Mouse (Mus musculus): ENCODE results near the gene Prdm1.

The Prdm1 gene

DNA sequence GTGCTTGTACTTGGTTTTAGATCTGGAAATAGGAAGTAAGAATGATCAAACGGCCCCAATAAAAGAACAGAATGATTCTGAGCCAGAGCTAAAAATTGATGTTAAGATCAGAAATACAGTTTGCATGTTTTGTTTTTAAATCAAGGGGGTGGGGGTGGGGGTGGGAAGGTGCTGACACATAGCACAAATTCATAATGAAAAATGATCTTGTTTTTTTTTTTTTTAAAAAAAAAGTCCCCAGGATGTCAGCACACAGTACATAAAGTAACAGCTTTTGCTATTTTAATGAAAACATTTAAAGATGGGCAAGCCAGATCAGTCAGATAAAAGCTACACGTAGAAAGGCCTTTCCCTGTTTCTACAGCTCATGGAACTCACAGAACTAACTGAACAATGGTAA is 74.2 kb downstream of the Prdm1 start:
- DNase-seq = no peak

DNA sequence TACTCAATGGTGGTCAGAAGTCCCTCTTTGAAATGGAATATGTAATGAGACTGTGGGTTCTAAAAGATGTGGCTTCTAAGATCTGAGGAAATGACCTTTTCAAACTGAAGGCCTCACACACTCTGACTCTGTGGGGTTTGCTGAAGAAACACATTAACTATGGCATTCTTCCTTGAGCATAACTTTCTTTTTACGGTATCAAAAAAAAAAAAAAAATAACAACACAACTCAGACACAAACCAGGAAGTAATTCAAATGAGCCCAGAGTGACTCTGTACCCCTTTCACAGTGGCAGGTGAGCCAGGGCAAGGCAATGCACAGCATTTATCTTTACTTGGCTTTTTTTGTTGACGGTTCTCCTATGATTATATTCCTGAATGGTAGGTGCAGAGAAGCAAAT is 77.5 kb downstream of the Prdm1 start:
- no peak for DNase-seq

DNA sequence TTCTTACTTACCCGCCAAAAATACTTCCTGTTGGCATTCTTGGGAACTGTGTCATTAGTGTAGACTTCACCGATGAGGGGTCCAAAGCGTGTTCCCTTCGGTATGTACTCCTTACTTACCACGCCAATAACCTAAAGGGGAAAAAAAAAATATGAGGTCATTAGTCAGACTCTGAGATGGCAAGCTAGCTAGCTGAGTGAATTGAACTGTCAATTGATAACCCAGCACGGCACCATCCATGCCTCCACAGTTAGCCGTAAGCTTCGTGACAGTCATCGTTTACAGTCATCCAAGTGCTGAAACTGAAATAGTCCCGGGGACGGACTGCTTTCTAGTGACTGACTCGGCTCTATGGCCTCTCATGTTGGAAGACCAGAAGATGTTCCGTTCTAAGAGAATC is 78.2 kb downstream of the Prdm1 start:
- DNase-seq = no peak

DNA sequence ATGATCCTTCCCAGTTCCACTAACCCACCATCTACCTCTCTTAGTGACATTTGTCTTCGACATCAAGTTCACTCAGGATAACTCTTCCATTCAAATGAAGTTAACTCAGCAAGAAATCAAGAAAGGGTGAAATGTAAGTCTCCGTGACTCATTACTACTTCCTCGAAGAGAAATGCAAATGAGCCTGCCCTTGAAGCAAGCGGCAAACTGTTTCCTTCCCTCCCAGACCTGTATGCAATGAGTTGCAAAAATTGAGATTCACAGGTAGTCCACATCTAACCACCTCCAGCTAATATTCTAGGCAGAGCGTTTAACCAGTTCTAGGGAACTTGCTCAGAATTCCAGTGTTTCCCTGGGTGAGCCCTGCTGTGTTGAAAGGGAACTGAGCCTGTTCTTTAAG is 78.6 kb downstream of the Prdm1 start:
- no peak for DNase-seq

DNA sequence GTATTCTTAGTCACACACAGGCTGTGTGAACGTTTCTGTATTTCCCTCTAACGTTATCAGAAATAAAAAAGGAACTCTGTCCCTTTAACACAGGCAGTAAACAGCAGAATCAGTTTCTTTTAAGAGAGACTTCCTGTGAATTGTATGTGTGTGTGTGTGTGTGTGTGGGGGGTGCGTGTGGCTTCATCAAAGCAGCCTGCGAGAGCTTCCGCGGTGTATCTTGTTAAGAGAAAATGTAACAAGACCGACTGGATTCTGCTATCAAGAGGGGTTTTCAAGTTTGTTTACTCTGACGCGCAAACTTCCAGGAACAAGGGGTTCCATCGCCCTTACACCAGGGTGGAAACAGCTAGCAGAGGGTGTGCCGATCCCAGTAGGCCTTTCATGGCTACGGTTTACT is 80.1 kb downstream of the Prdm1 start:
- DNase-seq = no peak

DNA sequence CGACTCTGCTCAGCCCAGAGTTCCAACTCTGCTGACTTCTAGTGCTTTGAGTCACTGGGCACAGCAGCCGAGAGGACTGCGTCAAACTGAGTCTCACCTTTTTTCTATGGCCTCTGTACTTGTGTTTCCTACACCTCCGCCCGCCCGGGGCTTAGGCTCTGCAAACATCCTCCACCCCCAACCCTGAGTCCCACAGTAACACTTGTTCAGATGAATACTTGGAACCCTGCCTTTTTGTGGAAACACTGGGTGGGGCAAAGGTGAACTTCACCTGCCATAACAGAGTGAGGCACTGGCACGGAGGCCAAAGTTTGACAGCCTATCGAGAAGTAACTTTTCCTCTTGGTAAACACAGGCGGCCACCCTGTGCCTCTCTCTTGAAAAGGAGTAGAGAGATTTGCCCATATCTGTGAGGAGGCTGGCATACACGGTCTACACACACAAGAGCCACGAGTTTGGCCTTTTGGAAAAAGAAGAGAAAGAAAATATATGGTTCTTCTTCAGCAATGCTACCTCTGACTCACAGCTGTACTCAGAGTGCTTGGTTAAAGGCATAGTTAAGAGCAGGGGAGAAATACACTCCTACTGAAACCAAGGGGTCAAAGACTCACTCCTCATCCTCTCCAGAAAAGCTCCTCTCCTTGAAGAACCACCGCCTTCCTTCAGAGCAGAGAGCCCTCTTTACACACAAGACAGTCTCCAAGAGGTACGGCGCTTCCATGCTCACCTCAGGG is 80.7 kb downstream of the Prdm1 start:
- peak; percentile 51 for DNase-seq

DNA sequence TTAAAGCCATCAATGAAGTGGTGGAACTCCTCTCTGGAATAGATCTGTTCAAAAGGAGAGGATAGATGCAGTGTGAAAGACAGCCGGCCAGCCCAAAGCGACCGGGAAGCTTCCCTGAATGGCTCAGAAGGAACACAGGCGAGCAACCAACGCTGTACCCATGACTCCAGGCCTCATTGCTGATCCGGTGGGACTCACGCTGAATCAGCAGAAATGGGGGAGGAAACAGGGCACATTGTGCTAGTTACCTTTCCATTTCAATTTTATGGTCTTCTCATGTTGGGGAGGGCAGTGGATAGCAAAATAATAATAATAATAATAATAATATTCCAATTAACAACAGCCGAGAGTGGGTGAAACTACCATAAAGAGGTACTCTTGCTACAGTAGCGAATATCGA is 81.3 kb downstream of the Prdm1 start:
- no peak for DNase-seq

DNA sequence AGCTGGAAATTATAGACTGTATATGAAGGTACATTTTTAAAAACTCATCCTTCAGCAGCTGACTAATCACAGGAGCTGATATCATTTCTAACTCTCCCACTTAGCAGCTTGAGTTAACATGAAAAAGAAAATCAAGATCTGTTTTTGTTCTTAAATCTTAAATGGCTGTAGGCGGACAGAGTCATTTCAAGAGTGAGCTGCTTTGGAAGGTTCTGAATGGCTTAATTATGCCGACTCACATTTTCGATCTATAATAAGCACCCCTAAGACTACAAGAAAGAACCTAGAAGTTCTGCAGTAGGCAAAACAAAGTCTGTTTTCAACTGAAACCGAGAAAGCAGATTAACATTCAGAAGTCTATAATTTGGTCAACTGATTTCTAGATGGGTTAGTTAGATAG is 83.9 kb downstream of the Prdm1 start:
- DNase-seq = no peak

DNA sequence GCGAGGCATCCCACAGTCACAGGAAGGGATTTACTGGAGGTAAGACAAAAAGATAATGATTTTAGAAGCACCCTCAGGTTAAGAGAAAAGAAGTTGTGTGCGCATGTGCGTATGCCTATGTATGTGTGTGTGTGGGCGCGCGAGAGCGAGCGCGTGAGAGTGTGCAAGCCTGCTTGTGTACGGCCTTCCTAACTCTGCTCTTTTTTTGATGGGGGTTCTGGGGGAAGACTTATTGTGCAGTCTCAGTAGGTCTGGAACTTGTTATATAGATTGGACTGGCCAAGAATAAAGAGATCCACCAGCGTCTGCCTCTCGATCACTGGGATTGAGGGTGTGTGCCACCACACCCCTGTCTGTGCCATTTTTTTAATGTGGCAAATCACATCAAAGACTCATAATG is 84.6 kb downstream of the Prdm1 start:
- no peak for DNase-seq

DNA sequence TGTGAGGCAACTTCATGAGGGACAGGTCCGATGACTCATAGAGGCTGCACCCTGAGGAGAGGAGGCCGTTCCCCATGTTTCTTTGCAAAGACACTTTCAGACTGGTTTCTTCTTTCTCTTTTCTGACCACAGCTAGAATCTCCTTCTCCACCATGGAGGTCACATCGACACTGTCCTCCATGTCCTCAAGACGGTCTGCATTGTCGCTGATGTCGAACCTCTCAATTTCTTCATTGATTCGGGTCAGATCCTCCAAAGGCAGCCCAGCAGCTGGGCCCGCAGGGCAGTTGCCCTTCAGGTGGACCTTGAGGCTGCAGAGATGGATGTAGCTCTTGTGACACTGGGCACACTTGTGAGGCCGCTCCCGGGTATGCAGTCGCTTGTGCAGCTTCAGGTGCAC is 88.6 kb downstream of the Prdm1 start:
- no peak for DNase-seq

DNA sequence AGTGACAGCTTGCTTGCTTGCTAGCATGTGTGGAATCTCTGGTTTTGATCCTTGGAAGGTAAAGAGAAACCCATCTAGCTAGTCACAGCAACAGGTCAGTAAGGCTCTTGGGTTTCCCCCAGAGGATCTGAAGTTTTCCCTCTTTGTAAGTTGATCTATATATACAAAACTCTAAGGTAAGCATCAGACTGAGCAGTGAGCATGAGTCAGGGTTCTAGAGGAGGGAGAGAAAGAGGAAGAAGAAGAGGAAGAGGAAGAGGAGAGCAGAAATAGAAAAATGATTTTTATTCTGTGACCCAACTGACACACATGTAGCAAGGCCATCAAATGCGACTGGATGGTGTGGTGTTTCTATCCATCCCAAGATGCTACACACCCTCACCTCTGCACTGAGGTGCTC is 90.7 kb downstream of the Prdm1 start:
- DNase-seq = no peak

DNA sequence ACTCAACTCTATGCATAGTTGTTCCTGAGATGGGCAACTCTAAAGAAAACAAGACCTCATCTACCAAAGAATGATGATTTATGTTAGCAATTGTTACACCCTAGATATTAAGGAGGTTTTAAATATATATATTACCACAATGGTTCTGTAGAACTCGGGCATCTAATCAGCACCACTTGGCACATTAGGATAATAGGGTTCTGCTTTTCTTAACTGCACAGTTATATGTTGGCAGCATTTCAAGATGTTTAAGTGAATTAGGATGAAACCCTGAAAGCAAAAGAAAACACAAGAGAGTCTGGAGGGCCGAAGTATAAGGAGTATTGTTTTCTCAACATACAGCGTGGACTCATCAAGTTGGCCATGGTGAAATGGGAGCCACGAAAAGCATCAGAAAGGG is 92.3 kb downstream of the Prdm1 start:
- DNase-seq = no peak

DNA sequence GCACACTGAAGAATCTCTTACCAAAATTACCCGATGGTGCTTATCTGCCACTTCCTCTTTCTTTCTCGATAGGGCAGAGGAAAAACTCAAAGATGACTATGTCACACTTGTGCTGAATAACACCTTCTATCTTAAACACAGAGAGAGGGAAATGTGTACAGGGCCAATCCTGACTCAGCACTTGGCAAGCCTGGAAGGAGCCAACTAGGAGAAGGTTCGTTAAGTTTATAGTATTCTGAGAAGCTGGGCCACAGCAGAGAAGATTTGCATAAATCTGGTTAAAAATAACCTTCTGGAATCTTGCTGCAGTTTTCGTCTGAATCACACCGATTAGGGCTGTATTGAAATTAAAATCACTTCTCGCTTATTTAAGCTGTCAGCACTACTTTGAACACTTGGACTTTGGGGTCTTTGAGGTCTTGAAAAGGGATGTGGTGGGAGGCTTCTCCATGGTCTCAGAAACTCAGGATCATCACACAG is 93.6 kb downstream of the Prdm1 start:
- peak; percentile 76 for DNase-seq

DNA sequence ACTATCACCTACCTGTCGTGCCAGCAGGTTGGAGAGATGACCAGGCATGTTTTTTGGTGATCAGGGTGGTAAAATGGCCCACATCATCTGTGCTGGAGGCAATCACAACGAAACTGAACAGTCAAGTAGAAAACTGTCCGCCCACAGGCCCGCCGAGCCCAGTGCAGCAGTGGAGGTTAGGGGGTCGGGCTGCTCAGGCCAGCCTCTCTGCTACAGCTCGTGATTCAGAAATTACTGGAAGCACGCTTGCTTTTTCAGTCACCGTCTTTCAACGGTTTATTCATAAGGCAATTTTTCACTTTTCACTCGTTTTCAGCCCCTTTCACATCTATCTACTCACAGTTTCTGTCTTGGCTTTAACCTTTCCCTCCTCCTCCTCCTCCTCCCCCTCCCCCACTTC is 96.1 kb downstream of the Prdm1 start:
- DNase-seq = no peak

DNA sequence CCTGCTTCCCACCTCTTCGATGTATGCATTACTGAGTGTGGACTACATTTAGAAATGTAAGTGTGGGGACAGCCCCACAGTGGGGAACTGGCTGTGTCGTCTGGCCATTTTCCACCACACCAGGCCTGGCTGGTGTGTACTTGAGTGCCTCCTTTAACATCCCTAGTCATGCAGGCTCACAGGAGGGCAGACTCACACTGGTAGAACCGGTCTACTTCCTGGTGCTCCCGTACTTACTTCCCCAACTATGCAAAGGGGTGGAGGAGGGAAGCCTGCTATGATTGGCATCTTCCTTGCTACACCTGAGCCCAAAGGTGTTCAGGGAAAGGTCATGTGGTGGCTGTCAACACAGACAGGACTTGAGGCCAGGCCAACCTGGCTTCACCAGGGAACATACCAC is 96.6 kb downstream of the Prdm1 start:
- peak; percentile 59 for DNase-seq

DNA sequence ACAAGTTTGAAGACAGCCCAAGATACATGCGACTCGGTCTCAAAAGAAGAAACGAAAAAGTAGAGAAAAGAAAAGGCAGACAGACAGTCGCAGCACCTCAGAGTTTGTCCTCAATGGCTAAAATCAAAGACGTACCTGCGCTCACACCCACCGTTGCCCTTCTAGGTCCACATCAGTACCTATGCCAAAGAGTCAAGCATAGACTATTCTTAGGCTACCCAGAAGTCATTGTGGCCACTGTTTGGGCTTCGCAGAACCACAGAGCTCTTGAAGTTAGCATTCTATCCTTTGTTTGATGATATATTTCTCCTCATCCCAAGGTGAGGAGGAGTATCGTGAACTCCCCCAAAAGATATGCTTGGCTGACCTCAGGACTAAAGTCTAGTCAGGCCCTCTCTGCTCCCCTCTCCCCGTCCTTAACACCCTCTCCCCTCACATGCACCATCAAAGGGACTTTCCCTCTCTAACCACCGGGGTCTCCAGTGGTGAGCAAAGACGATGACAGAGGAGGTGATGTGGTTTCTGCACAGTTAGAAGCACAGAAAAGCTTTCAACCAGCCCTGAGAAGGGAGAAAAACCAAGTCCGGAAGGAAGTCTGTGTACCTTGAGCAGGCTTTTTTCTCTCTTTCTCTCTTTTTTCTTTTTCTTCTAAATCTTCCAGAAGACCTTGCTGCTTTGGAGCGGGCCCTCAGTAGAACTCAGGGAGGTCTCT is 99.0 kb downstream of the Prdm1 start:
- no peak for DNase-seq

DNA sequence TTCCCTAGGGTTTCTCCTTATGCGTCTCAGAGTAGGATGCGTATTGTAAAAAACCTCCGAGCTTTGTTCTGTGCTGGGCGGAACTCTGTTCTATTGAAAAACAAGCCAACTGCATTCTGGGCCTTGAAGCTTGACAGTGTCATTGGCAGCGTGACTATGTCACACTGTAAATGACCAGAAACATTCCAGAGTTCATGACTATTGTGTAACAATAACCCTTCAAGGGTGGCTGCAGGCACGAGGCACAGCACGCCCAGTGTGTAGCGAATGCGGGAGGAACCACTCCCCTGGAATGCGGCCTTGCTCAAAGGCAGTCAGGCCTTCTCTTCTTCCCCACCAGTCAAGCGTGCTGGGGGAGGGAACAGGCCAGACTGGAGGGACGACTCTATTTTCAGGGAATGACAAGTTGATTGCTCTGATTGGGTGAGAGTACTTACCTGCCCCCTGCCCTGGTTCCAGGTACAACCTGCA is 100.4 kb downstream of the Prdm1 start:
- DNase-seq = peak; percentile 95

DNA sequence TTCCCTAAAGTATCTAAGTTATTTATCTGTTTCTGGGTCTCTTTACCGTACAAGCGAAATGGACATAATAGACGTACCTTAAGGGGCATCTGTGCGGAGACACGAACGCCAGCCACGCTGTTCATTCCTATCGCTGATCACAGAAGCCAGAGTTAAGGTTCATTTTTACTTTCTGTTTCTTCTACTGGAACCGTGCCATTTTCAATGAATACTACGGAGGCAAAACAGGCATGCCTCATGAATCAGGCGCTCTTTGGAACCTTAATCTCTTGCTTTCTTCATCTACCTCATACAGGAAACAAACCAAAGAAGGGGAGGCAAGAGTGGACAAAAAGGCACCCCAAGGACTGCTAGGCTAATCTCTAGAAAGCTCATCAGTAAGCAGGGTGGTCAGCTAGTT is 100.9 kb downstream of the Prdm1 start:
- peak; percentile 26 for DNase-seq

DNA sequence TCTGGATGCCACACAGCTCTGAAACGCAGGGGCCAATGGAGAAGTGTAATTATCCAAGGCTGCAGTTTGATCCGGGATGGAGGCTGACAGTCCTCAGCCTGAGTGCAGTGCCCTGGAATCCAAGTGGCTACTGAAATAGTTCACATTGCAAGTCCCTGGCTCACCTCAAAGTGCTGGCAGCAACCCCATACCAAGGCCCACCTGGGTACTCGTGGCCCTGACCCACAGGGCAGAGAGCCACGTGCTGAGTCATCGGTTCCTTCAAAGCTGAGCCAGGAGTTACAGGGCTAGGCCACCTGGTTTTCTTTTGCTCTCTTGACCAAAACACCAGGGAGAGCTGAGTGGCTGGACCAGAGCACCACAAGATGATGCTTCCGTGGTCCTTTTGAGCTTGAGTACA is 103.3 kb downstream of the Prdm1 start:
- DNase-seq = peak; percentile 63

DNA sequence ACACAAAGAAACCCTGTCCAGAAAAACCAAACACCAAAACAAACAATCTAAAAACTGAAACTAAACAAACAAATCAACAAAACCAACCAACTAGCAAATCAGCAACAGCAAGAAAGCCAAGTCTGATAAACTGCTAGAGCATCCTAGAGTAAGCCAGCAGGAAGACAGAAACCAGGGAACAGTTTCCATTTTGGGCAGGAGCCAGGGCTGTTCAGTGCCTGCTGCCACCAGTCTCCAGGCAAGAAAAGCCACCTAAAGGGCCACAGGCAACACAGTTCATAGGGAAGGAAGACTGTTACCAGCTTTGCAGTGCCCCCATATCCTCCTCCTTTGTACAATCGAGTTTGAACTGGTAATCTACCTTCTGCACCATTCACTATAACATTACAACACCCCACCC is 106.4 kb downstream of the Prdm1 start:
- DNase-seq = no peak

DNA sequence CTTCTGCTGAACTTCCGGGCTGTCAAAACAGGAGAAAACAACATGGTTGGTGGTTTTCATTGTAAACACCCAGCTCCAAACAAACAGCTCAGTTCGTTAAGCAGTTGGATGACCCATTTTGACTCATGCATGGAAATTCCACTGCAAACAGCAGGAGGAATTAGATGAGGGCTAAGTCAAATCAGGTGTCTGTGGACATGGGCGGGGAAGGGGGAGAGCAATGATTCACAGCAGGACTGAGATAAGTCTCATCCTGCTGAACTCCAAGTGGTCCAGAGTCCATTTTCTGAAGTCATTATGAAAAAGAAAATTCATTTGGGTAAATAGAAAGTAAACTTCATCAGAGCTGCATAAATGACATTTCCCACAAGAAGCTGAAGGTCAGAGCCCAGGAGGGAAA is 108.1 kb downstream of the Prdm1 start:
- DNase-seq = no peak

DNA sequence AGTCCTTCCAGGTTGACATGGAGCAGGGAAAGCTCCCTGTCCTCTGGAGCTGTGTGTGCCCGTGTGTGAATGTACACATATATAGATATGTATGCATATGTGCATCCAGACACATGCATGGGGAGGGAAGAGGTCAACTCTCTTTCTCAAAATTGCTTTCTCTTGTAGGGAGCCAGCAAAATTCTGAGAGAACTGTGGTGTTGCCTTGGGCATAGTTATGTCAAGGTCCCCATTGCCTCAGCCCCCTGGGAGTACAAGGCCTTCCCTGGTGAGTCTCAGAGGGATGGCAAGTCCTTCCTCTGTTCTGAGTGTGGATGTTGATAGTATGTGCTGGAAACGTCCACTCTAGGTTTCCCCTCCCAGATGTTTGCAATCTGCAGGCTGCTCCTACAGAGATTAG is 109.4 kb downstream of the Prdm1 start:
- no peak for DNase-seq

DNA sequence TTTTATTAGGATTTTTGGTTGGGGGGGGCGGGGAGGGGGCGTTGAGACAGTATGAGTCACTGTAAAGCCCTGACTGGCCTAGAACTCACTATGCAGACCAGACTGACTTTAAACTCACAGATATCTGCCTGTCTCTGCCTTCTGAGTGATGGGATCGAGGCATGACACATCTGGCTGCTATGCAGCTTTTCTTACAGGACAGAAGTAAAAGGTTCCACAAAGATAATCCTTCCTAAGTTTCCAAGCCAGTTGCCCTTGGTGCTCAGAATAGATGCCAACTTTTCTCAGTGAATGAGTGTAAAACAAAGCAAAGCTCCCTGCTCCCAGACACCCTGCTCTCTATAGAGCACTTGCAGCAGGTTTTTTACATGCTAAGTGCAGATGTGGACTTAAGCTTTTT is 112.7 kb downstream of the Prdm1 start:
- no peak for DNase-seq

DNA sequence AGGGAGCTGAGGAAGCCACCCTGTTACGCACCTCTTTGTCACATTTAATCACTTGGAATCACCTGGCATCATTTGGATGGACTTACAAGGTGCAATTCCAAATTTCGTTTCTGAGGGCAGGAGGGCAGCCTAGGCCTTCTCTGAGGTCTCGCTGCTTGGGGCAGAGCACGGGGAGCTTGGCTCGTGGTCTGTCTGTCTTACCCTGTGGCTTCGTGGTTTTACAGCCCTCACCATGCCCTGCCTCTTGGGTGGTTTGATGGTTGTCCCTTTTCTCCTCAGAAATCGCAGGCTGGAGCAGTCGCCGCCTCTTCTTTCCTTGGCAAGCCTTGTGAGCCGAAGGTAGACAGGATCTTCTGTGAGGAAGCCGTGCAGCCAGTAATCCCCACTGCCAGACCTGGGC is 118.3 kb downstream of the Prdm1 start:
- no peak for DNase-seq

DNA sequence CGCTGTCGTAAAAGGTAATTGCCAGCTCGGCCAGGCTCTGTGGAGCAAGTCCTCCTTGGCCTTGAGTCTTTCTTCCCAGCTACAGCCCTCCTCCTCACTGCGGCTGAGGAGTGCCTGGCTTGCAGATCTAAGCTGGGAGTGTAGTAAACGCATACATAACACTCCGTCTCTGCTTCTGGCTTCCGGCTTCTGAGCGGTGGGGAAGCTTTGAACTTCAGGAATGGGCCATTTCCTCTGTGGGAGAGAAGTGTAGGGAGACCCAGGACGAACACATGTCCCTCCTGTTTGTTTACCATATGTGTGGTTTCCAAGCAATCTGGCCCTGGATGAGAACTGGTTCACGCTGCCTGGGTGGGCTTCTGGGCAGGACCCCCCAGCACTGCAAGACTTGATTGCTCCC is 119.2 kb downstream of the Prdm1 start:
- DNase-seq = no peak
